Mouse (Mus musculus) stomach, embryonic 16.5 days (tissue): ENCODE measurements at regions not wholly inside any gene's neighbourhood (a gene's known extent, or its start where the extent isn't known, plus 50 kb on each side); places are given as distances from the start of the nearest gene placed in this dataset.

Experiments used
- ATAC-seq: fragments of 200-750 bp; cut with Nextera tagmentation; 2 replicates; pipeline ENCODE4 v1.8.0; 2017; ENCODE audit warnings: moderate number of reproducible peaks, moderate TSS enrichment; ENCODE audit not compliant: insufficient read depth, low FRiP score
- H3K27ac ChIP-seq: fragments of 300-500 bp; sonication (generic); 2 replicates; pipeline ENCODE4 v1.5.1; 2014; ENCODE audit warnings: low read length
- H3K27me3 ChIP-seq: fragments of 300-500 bp; sonication (generic); 2 replicates; pipeline ENCODE4 v1.6.1; 2014; ENCODE audit warnings: low read length, control low read depth, mixed read lengths; ENCODE audit not compliant: control insufficient read depth, insufficient read depth
- H3K36me3 ChIP-seq: fragments of 300-500 bp; sonication (generic); 2 replicates; pipeline ENCODE4 v1.6.1; 2014; ENCODE audit warnings: low read length; ENCODE audit not compliant: control insufficient read depth, insufficient read depth
- H3K4me1 ChIP-seq: fragments of 300-500 bp; sonication (generic); 2 replicates; pipeline ENCODE4 v1.6.1; 2014; ENCODE audit warnings: low read length, control low read depth, mixed read lengths; ENCODE audit not compliant: control insufficient read depth, insufficient read depth
- H3K4me2 ChIP-seq: fragments of 300-500 bp; sonication (generic); 2 replicates; pipeline ENCODE4 v1.6.1; 2014; ENCODE audit warnings: low read depth, low read length, mixed read lengths
- H3K4me3 ChIP-seq: fragments of 300-500 bp; sonication (generic); replicated peaks from 2 replicates; pipeline ENCODE4 v1.5.1; 2014; ENCODE audit warnings: mild to moderate bottlenecking, low read length
- H3K9ac ChIP-seq: fragments of 300-500 bp; sonication (generic); 2 replicates; pipeline ENCODE4 v1.6.1; 2014; ENCODE audit warnings: low read length
- H3K9me3 ChIP-seq: fragments of 300-500 bp; sonication (generic); replicated peaks from 2 replicates; pipeline ENCODE4 v1.6.1; 2016; ENCODE audit warnings: low read length, control low read depth; ENCODE audit not compliant: control insufficient read depth
- WGBS: fragments of 180-500 bp; shearing (Covaris S2); extraction: QIAGEN DNeasy Blood & Tissue Kit; methylation state at CpG from one replicate; pipeline ENCODE4 v1.1.7; 2014; 5-methylcytosine and 5-hydroxymethylcytosine counted together

- Histone ChIP-seq H3K9me3 (no peaks in the 10 kb centered on the region), H3K36me3 (no peaks in the 10 kb centered on the region), H3K9ac (no peak overlapping the region), H3K27me3 (no peaks in the 10 kb centered on the region), H3K4me1 (no peaks in the 10 kb centered on the region), H3K4me3 (no peak overlapping the region), H3K27ac (no peak overlapping the region), H3K4me2 (no peak overlapping the region)
- ATAC-seq, result peak; percentile 17; the same call in 1 of the 2 replicates
- 77% methylated on average over 2 of the region's 2 CpGs for WGBS
These were observed 90.2 kb downstream of the Tmem121 start for GRCm38 (mm10) chr12:113275934-113276333.

GRCm38 (mm10) chr12:113276355-113276942, 90.7 kb downstream of the Tmem121 start:
- peak; percentile 46 for ATAC-seq
- H3K9ac ChIP-seq, result no peak overlapping the region
- 73% methylated on average over 1 of the region's 1 CpGs for WGBS
- no peak overlapping the region for H3K4me3 ChIP-seq
- no peaks in the 10 kb centered on the region for H3K9me3 ChIP-seq
- H3K27me3 ChIP-seq, result no peaks in the 10 kb centered on the region
- no peak overlapping the region for H3K4me2 ChIP-seq
- no peak overlapping the region for H3K27ac ChIP-seq
- no peaks in the 10 kb centered on the region for H3K36me3 ChIP-seq
- no peaks in the 10 kb centered on the region for H3K4me1 ChIP-seq

- Histone ChIP-seq H3K27me3 (no peaks in the 10 kb centered on the region), H3K4me1 (no peaks in the 10 kb centered on the region), H3K4me3 (no peak overlapping the region), H3K4me2 (no peak overlapping the region), H3K27ac (no peak overlapping the region), H3K9me3 (no peaks in the 10 kb centered on the region), H3K9ac (no peak overlapping the region), H3K36me3 (no peaks in the 10 kb centered on the region)
- 84% methylated on average over 5 of the region's 5 CpGs for WGBS
- no peak for ATAC-seq
These were observed 92.0 kb downstream of the Tmem121 start for GRCm38 (mm10) chr12:113277741-113278140.

- H3K9me3 ChIP-seq, result no peaks in the 10 kb centered on the region
- H3K4me3 ChIP-seq, result no peak overlapping the region
- WGBS, result 17% methylated on average over 1 of the region's 1 CpGs
- H3K4me2 ChIP-seq, result no peak overlapping the region
- no peaks in the 10 kb centered on the region for H3K27me3 ChIP-seq
- no peak for ATAC-seq
- H3K9ac ChIP-seq, result no peak overlapping the region
- no peaks in the 10 kb centered on the region for H3K36me3 ChIP-seq
- H3K4me1 ChIP-seq, result no peaks in the 10 kb centered on the region
- H3K27ac ChIP-seq, result no peak overlapping the region
These were observed 106.5 kb downstream of the Tmem121 start for GRCm38 (mm10) chr12:113292029-113292809.

GRCm38 (mm10) chr12:113295924-113296323, 110.2 kb downstream of the Tmem121 start:
- WGBS, result 75% methylated on average over 2 of the region's 2 CpGs
- no peak overlapping the region for H3K4me3 ChIP-seq

GRCm38 (mm10) chr12:113305973-113306372, 120.2 kb downstream of the Tmem121 start:
- H3K4me3 ChIP-seq, result no peak overlapping the region
- 82% methylated on average over 1 of the region's 1 CpGs for WGBS
- no peaks in the 10 kb centered on the region for H3K27me3 ChIP-seq
- H3K9me3 ChIP-seq, result no peaks in the 10 kb centered on the region
- no peak for ATAC-seq
- H3K36me3 ChIP-seq, result no peaks in the 10 kb centered on the region
- no peak overlapping the region for H3K4me2 ChIP-seq
- H3K9ac ChIP-seq, result no peak overlapping the region
- no peak overlapping the region for H3K27ac ChIP-seq
- no peaks in the 10 kb centered on the region for H3K4me1 ChIP-seq

More at GRCm38 (mm10) chr12:113295924-113296323, 110.2 kb downstream of the Tmem121 start:
- ATAC-seq, result no peak
- Histone ChIP-seq H3K27me3 (no peaks in the 10 kb centered on the region), H3K9me3 (no peaks in the 10 kb centered on the region), H3K27ac (no peak overlapping the region), H3K9ac (no peak overlapping the region), H3K36me3 (no peaks in the 10 kb centered on the region), H3K4me1 (no peaks in the 10 kb centered on the region), H3K4me2 (no peak overlapping the region)

- H3K4me1 ChIP-seq, result no peaks in the 10 kb centered on the region
- no peak overlapping the region for H3K27ac ChIP-seq
- H3K4me3 ChIP-seq, result no peak overlapping the region
- no peak for ATAC-seq
- H3K9ac ChIP-seq, result no peak overlapping the region
- H3K4me2 ChIP-seq, result no peak overlapping the region
- H3K9me3 ChIP-seq, result no peaks in the 10 kb centered on the region
- H3K36me3 ChIP-seq, result no peaks in the 10 kb centered on the region
- H3K27me3 ChIP-seq, result no peaks in the 10 kb centered on the region
- 38% methylated on average over 3 of the region's 3 CpGs for WGBS
These were observed 127.6 kb downstream of the Tmem121 start for GRCm38 (mm10) chr12:113313319-113313718.

- H3K27me3 ChIP-seq, result no peaks in the 10 kb centered on the region
- no peak overlapping the region for H3K4me2 ChIP-seq
- no peaks in the 10 kb centered on the region for H3K36me3 ChIP-seq
- no peaks in the 10 kb centered on the region for H3K4me1 ChIP-seq
- 83% methylated on average over 4 of the region's 4 CpGs for WGBS
- ATAC-seq, result no peak
- H3K9me3 ChIP-seq, result no peaks in the 10 kb centered on the region
- no peak overlapping the region for H3K27ac ChIP-seq
- no peak overlapping the region for H3K9ac ChIP-seq
- no peak overlapping the region for H3K4me3 ChIP-seq
These were observed 128.9 kb downstream of the Tmem121 start for GRCm38 (mm10) chr12:113314624-113315023.

- no peak overlapping the region for H3K4me2 ChIP-seq
- H3K9ac ChIP-seq, result no peak overlapping the region
- H3K4me1 ChIP-seq, result no peaks in the 10 kb centered on the region
- no peak overlapping the region for H3K27ac ChIP-seq
- no peaks in the 10 kb centered on the region for H3K36me3 ChIP-seq
- no peak overlapping the region for H3K4me3 ChIP-seq
- H3K27me3 ChIP-seq, result no peaks in the 10 kb centered on the region
- no peak for ATAC-seq
- WGBS, result 79% methylated on average over 9 of the region's 9 CpGs
- H3K9me3 ChIP-seq, result no peaks in the 10 kb centered on the region
These were observed 135.4 kb downstream of the Tmem121 start for GRCm38 (mm10) chr12:113321086-113321485.
